Mouse (Mus musculus) kidney, postnatal 4 days (tissue): ENCODE measurements at regions not wholly inside any gene's neighbourhood (a gene's known extent, or its start where the extent isn't known, plus 50 kb on each side); places are given as distances from the start of the nearest gene placed in this dataset.
"Not testable (repeated sequence)": the region's sequence is repeated elsewhere in the genome, so short reads cannot be mapped to it uniquely, and the experiment has no call there.

Experiments
- DNase-seq, 2 experiments: peaks; one replicate each; pipeline ENCODE4 v3.0.0; 2021; ENCODE audit warnings: mixed read lengths in 2 of 2

DNA sequence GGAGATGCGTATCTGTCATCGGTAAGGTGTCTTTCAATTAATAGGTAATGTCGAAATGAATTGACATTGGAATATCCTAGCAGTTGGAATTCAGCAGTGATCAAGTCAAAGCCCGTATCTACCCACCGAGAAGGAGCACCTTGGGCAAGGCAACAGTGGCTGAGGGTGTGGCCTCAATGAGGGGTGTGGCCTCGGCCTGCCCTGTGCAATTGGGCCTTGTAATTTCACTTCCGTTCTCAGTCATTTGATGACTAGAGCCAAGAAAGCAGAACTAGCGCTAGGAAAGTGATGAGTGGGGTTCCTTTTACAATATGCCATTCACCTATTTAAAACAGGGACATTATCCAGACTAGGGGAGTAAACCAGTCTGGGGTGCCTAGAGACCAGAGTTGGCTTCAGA, 77.6 kb downstream of the Elovl4 start:
- no peak for DNase-seq

DNA sequence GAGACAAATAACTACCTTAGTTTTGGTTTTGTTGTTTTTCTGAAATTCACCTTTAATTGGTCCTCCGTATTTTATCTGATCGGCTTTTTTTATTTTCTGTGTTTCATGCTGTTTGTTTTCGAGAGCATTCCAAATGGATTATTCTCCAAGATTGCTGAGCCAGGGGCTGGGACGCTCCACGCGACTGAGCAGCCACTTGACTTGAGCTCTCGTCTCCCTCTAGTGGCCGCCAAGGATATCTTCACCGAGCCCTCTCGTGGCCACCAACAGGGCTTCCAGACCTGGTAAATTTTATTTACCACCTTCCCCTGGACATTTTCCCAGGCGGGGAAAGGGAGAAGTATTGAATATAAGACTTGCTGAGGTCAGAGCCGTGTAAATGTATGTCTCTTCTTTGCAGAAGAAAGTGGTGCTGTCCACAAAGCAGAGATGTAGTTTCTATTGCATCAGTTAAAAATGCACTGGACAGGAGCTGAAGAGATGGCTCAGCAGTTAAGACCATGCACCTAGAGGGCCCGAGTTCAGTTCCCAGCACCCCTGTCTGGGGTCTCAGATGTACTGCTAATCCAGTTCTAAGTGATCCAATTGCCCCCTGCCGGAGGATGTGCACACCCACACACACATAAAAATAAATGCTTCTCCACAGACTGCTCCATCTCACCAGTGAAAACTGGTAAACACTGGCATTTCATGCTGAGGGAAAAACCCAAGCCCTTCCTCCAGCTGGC, 78.5 kb downstream of the Elovl4 start:
- DNase-seq: peak; percentile 76 to 83

DNA sequence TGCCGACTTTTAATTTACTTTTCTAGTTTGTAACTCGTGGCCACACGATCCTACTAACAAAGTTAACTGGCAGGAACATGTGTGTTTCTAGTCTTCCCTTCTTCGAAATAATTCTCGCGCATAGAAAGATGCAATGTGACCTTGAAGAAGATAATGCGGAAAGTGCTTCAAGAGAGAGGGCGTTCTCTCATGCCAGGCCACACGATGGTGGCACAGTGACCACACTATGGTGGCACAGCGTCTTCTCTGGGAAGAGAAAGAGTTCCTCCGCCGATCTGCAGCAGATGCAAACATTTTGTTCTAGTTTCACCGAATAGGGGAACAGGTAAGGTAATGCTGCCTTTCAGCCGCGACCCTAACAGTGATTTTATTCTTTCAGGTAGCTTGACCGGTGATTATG, 79.1 kb downstream of the Elovl4 start:
- DNase-seq: peak in 1 of 2 experiments; percentile 6

DNA sequence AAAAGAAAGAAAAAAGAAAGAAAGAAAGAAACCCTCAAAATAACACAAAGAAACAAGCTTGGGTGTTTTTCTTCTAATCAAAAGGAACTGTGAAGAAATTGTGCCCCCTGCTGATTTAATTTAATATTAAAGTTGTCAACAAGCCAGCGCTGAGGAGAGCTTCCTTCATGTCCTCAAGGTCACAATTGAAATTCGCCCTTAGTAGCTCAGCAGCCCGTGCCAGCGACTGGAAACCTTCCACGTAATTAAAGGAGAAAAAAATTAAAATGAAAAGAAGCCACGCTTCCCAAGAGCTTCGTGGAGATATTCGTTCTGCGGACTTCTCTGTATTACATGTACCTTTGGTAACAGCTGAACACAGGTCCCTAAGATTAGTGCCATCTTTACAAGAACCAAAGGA, 80.0 kb downstream of the Elovl4 start:
- DNase-seq: peak; percentile 16 to 24

DNA sequence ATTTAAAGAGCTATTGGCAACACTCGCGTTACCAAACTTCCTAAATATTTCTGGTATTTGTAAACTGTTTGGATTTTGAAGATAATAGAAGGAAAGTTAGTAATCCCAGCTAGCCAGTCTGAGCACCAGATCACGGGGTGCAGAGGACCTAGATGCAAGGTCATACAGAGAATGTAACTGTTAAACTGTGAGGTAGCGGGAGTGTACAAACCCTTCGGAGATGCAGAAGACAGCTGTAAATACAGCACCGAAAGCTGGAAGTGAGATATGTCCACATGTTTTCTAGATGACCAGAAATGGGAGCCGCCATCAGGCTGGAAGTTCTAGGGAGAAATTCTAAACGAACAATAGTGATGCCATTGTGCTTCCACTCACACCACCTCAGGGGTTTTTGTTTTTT, 80.5 kb downstream of the Elovl4 start:
- no peak for DNase-seq

DNA sequence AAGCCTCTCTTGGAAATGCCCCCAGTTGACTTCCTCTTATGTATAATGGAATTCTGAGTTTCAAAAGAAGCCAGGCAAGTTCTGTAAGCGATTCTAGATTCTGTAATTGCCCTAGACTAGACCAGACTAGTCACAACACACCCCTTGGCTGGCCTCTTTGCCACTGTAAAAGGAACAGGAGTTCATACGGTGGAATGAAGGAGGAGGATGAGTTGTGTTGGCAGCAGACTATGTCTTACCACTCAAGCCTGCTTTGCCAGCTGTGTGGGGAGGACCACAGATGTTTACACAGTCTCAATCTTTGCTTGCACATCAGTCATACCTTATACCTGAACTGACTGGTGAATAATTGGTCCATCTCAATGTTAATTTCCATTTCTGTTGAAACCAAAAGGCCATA, 85.1 kb downstream of the Elovl4 start:
- no peak for DNase-seq

DNA sequence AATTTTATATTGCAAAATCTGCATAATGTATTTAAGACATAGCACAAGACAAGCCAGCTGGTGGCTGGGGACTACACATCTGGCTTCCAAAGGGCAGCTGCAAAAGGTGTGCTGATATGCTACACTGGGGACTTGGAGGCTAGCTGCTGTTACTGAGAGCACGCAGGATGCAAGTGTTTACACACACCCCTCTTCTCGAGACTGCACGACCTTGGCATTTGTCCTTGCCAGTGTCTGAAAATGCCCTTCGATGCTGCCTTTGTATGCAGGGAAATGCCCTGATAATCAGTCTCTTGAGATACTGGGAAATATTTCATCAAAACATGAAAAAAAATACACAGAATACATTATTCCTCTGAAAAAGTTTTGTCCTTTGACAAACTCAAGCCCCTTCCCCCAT, 86.3 kb downstream of the Elovl4 start:
- DNase-seq: no peak

DNA sequence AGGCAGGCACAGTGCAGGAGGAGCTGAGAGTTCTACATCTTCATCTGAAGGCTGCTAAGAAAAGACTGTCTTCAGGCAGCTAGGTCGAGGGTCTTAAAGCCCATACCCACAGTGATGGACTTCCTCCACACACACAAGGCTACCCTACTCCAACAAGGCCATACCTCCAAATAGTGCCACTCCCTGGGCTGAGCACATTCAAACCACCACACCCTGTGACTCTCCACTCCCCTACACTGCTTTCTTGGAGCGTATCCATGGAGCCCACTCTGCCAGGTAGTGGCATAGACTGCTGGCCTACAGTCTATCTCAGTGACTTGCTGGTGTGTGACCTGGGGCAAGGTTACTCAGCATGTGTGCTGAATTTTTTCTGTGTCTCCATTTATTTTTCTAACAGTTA, 88.0 kb downstream of the Elovl4 start:
- not testable (repeated sequence) for DNase-seq

DNA sequence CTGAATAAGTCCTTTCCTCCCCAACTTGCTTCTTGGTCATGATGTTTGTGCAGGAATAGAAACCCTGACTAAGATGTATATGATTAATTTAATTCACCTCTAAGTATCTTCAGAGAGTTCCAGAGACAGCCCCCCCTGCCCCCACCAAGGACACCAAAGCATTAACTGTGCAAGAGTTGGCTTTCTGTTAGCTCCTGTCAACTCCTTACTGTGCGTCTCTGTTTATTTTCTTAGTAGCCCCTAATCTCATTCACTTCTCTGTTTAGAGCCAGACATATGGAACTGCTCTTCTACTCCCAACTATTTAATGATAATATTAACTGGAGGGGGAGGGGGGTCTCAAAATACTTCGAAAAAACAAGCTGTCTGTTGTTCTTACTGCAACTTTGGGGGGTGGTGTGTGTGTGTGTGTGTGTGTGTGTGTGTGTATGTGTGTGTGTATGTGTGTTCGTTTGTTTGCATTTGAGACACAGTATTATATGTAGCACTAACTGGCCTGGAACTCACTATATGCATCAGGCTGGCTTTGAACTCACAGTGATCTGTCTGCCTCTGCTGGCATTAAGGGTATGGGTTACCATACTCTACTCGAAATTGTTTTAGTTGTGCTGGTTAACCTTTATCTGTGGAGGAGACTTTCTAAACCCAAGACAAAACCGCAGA, 89.8 kb downstream of the Elovl4 start:
- DNase-seq: no peak

DNA sequence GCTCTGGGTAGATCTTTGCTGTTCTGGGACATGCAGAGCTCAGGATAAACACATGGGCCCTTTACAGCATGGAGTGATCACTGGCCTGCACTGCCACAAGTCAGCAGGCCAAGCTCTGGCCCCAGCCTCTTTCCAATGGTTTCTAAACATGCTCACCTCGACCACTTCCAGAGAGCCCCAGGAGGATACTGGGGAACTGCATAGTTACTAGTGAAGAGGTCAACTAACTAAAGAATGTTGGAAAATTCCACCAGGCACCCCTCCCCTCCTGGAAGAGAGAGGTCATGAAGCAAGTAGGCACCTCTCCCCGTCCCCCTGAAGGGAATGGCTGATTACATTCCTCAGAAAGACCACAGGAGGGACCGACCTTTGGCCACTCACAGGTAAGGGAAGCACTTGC, 98.7 kb downstream of the Elovl4 start:
- DNase-seq: no peak

DNA sequence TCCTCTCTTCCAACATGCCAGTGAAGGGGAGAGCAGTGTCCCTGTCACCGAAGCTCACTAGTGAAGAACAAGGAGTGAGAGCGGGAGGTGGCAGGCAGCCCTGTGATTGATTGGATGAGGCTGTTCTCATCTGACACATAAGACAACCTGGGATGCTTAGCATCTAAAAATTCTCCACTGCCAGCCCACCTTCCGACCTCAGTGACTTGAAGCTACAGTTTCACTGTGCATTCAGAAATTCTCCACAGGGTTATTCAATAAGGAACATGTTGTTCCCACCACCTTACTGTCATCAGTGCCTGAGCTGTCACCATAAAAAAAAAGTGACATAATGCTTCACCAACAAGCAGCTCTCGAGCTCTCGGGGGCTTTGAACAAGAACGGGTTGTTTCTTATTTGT, 100.0 kb downstream of the Elovl4 start:
- no peak for DNase-seq

DNA sequence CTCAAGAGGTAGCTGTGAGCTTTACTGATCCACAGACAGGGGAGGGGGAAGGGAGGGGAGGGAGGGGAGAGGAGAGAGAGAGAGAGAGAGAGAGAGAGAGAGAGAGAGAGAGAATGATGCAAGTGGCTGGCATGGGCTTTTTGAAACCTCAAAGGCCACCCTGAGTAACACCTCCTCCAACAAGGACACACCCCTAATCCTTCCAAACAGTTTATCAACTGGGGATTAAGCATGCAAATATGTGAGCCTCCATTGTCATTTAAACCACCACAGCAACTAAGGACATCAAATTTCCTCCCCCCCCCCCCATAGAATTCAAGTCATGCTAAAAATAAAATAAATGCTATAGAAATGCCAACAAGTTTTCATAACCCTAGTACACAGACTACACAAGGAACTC, 101.9 kb downstream of the Elovl4 start:
- DNase-seq: no peak

DNA sequence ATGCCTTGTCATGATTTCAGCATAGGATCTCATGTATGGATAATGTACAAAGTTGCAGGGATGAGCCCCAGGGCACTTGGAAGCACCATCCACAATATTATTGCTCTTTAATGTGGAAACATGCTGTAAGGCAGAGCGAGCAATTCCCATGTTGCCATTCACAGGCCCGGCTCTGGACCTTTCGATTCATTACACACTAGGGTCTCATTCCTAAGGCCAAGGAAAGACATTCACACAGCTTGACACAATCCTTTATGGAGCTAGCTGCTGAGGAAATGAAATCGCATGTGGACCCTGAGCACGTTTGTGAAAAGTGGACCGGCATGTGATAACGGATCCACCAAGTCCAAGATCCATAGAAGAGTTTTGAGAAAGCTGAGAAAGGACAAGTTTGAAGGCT, 105.2 kb downstream of the Elovl4 start:
- DNase-seq: no peak

DNA sequence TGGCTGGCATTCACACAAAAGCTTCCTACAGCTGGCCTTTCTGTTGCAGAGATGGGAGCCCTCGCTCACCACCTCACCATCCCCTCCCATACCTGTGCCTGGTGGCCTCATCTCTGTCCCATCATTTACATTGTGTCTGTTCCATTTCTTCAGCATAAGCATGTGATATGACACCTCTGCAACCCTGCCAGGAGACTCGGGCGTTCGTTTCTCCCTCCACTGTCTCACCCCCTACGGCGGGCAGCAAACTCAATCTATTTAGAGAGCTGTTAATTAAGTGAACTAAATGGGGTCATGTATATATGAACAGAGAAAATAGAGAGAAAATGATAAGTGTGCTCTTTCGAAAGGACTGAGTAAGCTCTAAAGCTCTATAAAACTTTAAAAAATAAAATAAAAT, 106.0 kb downstream of the Elovl4 start:
- DNase-seq: no peak

DNA sequence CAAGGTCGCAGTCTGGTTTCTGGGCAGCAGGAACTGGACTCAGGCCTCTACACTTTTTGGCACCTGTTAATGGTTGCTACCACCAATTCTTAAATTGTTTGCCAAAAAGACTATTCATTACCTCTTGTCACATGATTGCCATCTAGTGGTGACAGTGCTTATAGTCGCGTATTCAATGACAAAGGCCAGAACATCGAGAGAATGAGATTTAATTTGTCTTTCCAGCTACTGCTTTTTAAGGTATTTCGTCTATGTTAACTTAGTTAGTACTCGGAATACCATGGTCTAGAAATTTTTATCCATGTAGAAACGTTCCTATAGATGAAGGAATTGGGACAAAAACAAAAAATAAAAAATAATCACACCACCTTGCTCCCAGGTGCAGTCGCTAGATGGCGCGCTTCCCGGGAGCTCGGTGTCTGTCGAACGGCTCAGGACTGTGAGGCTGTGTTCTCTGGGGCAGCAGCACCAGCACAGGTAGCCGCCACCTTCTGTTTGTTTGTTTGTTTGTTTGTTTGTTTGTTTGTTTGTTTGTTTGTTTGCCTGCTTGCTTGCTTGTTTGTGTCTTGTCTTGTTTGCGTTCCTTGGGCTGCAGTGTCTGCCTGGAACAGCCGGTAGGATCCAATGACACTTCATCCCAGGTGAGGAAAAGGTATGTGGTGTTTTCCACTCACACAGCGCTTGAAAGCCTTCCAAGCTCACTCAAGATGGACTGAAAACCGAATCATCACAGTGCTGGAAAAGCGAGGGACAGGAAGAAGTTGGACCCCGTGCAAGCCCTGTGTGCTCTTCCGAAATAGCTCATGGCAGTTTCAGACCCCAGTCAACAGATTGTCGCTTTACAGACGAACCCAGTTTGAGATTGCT, 114.5 kb downstream of the Elovl4 start:
- DNase-seq: peak; percentile 81 to 85
